Mouse (Mus musculus) cortical plate, adult 2 months (tissue): ENCODE results near the gene Drg1.

Experiments
- CTCF ChIP-seq: fragments of 200-500 bp; IDR thresholded peaks from 2 replicates; pipeline ENCODE4 v1.5.1; 2011; ENCODE audit warnings: mild to moderate bottlenecking, control low read depth, low read length; ENCODE audit not compliant: insufficient read depth; ENCODE audit errors: extremely low read depth
- POLR2A ChIP-seq: fragments of 200-500 bp; IDR thresholded peaks from 2 replicates; pipeline ENCODE4 v1.6.1; 2011; ENCODE audit warnings: mild to moderate bottlenecking, low read length, control low read depth; ENCODE audit not compliant: insufficient read depth; ENCODE audit errors: extremely low read depth

DNA sequence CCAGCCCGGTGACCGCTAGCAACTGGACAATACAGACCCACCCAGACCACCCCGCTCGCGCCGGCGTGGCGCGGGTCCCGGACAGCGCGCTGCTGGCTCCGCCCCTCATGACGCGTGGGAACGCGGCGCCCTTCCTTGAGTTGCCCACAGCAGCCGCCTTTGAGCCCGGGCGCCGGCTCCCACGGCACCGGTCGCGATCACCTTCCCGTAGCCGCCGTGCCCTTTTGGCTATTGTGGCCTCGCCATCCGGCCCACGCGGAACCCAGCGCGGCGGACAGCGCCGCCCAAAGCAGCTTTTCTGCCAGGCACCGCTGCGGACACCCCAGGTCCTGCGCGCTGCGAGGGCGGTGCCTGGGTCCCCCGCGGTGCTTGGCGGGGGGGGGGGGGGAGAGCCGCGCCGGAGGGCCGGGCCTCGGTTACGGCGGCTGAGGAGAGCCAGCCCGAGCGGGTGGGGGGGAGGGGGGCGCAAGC lies 63.9 kb downstream of the Drg1 start, which contains the start of gene Eif4enif1:
- no peak for TF ChIP-seq CTCF
- TF ChIP-seq POLR2A = no peak
